Mouse (Mus musculus) layer of hippocampus, adult 9-10 months (tissue): Measurements from ENCODE around the gene Creb1.
"Not testable (repeated sequence)": the region's sequence is repeated elsewhere in the genome, so short reads cannot be mapped to it uniquely, and the experiment has no call there.

Source experiments
- DNase-seq: peaks from one replicate; pipeline ENCODE4 v3.0.0; 2022; ENCODE audit warnings: low spot score

Gene Creb1

GRCm38 (mm10) chr1:64618226-64618625 lies 85.8 kb downstream of the Creb1 start:
- DNase-seq = no peak

GRCm38 (mm10) chr1:64621116-64621515 lies 88.7 kb downstream of the Creb1 start:
- DNase-seq = no peak

DNA sequence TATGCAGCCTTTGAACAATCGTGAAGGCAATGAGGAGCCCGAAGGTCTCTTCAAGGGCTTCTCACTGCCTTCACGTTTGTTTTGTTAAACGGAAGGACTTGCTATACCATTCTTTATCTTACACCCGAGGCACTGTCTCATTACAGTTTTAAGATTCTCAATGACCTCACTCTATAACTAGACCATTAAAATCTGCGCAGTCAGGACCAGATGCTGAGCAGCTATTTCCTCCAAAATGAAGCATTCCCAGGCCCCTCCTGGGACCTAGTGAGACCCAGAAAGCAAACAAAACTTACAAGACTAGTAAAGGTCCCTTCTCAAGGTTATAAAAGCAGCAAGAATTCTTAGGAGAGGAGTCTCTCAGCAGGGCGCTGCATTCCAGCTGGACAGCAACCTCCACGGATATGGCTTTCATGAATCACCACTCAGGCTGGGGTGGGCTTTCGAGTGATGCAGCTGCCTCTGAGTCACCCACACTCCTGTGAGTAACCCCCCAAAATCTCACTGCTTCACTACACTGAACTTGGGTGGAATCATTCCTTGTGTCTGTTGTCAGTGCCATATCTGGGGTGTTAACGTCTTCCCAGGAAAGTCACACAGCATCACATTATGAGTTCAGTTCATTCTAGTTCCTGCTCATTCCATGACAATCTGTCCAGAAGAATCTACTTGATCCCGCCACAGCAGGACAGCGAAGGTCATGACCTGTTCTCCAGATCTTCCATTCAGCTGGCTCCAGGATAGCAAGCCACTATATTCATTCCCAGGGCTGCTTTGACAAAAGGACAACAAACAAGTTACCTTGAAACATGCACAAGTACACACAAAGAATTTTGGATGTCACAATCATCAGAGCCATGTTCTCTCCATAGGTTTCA lies 91.4 kb downstream of the Creb1 start:
- no peak for DNase-seq

GRCm38 (mm10) chr1:64625214-64625613 lies 92.8 kb downstream of the Creb1 start:
- no peak for DNase-seq

- DNase-seq = no peak
Measured at GRCm38 (mm10) chr1:64631526-64631925, 99.1 kb downstream of the Creb1 start.

DNA sequence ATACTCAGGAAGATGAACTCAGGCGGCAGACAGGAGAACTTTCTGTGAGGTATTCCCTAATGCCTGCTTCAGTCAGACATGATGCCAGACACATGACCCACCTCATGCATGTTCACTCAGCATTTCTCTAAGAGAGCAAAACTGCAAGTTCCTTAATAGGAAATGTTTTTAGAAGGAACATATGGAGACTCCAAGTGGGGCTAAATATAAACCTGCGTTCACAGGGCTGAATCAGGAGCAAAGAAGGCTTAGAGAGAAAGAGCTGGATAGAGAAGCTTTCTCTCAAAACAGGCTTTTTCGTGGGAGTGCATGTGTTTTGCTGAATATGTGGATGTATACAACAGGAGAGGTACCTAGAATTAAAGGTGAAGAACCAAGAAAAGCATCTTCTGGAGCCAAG lies 100.8 kb downstream of the Creb1 start:
- DNase-seq = no peak

GRCm38 (mm10) chr1:64635624-64636023 lies 103.2 kb downstream of the Creb1 start:
- no peak for DNase-seq

GRCm38 (mm10) chr1:64639279-64639678 lies 106.8 kb downstream of the Creb1 start:
- no peak for DNase-seq

DNA sequence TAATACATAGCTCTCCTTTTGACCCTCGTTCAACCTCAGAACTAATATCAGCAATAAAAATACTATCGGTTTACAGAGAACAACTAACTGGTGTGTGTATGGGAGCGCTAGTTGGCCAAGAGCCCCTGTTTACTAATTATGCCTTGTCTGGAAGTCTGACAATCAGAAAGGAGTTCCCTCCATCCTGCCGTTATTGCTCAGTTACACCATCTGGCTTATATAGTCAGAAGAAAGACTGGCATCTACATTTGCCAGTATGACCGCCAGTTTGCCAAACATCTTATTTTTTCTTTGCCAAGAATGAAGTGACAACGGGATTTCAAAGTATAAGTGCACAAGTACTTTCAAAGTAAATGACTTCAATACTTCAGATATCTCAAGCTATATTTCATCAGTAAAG lies 108.6 kb downstream of the Creb1 start:
- DNase-seq = no peak

- not testable (repeated sequence) for DNase-seq
Measured at GRCm38 (mm10) chr1:64642541-64642940, 110.1 kb downstream of the Creb1 start.

DNA sequence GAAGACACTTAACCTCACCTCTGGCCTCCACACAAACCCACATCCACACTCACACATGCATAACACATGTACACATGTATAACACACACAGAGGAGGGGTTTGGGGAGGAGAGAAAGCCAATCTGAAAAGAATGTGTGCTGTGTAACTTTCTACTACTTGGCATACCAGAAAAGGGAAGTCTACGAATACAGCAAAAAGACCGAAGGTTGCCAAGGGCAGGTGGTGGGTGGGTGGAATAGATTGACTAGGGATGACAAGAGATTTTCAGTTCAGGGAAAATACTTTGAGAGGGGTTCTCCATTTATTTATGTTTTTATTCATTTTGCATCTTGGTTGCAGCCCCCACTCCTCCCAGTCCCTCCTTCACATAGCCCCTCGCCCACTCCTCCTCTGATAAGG lies 112.1 kb downstream of the Creb1 start:
- no peak for DNase-seq

GRCm38 (mm10) chr1:64649362-64650124 lies 117.1 kb downstream of the Creb1 start:
- DNase-seq = no peak

DNA sequence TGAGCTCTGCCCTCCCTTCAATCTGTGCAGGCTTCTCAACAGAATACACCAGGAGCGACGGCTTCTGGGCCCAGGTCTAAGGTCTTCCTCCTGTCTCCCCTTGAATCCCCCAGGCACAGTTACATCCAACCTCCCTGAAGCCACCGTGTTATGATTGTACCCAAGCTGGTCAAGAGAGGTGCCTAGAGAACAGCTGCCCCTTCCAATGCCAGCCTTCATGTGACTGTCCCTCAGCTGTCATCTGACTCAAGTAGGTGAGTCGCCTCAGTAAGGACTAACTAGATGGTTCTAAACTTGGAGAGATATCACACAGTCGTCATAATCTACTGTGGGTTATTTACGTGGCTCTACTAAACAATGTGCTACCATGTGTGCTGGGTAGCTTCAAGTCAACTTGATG lies 121.3 kb downstream of the Creb1 start:
- DNase-seq = no peak
